Mouse (Mus musculus): ENCODE data around the gene Naglu.

DNA sequence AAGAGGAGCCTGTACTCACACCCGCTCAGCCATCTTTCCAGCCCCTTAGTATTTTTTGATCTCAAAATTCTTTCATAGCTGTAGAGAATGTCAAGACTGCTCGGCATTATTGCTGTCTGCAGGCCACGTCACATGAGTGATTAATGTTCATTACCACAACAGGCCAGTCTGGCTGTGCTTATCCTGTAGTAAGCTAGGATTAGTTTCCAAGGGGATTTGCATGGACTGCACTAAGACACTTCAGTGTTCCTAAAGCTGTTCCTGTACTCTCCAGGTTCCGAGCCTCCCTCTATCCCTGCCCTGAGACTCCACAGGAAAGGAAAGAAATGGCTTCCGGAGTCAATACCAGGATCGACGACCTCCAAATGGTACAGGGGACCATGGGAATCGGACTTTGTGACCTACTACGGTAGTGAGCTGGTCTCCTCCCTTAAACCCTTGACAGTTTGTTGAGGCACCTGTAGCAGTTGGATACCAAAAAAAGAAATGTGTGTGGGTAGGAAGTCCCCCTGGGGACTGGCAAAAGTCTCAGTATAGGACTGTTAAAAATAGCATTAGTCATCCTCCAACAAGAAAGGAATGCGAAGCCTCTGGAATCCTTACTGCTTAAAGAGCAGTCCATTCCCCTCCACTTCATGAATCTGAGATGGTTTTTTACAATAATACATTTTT is 39.5 kb upstream of the Naglu start:
- no peak for TF ChIP-seq CTCF (IDR thresholded peaks at IDR 0.05; ENCODE audit: low read depth)
- TF ChIP-seq EP300 (IDR thresholded peaks at IDR 0.05; ENCODE audit: low read depth): no peak
